Mouse (Mus musculus) stomach, postnatal 0 days (tissue): Measurements from ENCODE around the gene Atp5g2.

Experiments
- CTCF ChIP-seq: IDR thresholded peaks from 2 replicates; pipeline ENCODE4 v1.5.1; 2016; ENCODE audit warnings: antibody characterized with exemption, low read depth, mild to moderate bottlenecking, moderate library complexity
- EP300 ChIP-seq: optimal IDR thresholded peaks from 2 replicates; pipeline ENCODE3; 2016; ENCODE audit warnings: antibody characterized with exemption

DNA sequence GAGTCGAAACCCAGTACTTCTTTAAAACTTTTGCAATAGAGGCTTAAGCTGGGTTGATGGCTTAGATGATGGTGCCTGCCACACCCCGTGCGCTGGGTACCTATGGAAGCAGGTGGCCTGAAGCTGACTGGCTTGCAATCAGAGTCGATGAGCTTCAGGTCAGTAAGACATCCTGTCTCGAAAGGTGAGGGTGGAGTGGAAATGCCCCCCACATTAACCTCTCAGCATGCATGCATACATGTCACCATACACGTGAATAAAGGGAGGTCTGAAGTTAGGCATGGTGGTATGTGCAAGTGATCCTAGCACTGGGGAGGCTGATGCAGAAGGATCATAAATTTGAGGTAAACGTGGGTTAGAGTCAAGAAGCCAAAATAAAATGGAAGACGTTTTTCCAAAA, 2.6 kb downstream of the Atp5g2 start:
- TF ChIP-seq CTCF (no peak), EP300 (no peak)
